Mouse (Mus musculus): ENCODE results near the gene Abca7.

- no peak for TF ChIP-seq CTCF (IDR thresholded peaks at IDR 0.05; ENCODE audit: low read depth)
- TF ChIP-seq EP300 (optimal IDR thresholded peaks at IDR 0.05), result no peak
Observed at GRCm38 (mm10) chr10:80053259-80053780, 57.0 kb downstream of the Abca7 start.
